Mouse (Mus musculus) ES-E14 (cell line): Measurements from ENCODE around the gene Il4ra. TPM values are rescaled to one million over a fixed set of nuclear protein-coding genes. Genes with fewer than 3 reads are reported as not detected.

Experiments used
- DNase-seq: peaks from one replicate; pipeline ENCODE4 v3.0.0-alpha.2; 2013; ENCODE audit warnings: low read depth, low spot score
- H3K27ac ChIP-seq: 2 replicates; pipeline ENCODE4 v1.5.1; 2012; ENCODE audit warnings: low read depth, mild to moderate bottlenecking, low read length, moderate library complexity, mixed read lengths; ENCODE audit not compliant: poor library complexity, insufficient read depth, severe bottlenecking
- H3K36me3 ChIP-seq: 2 replicates; pipeline ENCODE4 v1.6.1; 2012; ENCODE audit warnings: mild to moderate bottlenecking, low read length, moderate library complexity, mixed read lengths; ENCODE audit not compliant: control insufficient read depth, poor library complexity, insufficient read depth, severe bottlenecking
- H3K4me1 ChIP-seq, 2 experiments: fragments of 150-350 bp in 1 of 2; sonication (generic) in 1 of 2; 2 replicates each; pipeline ENCODE4 v1.6.1; 2012; ENCODE audit warnings: low read length in 2 of 2, mild to moderate bottlenecking in 1 of 2, mixed read lengths in 1 of 2; ENCODE audit not compliant: control insufficient read depth in 2 of 2, insufficient read depth in 2 of 2, poor library complexity in 1 of 2
- H3K4me3 ChIP-seq, 2 experiments: fragments of 150-350 bp in 1 of 2; sonication (generic) in 1 of 2; 2 replicates each; pipeline ENCODE4 v1.5.1; 2012; ENCODE audit warnings: low read length in 2 of 2, low read depth in 1 of 2, mild to moderate bottlenecking in 1 of 2, mixed read lengths in 1 of 2; ENCODE audit not compliant: insufficient read depth in 1 of 2, poor library complexity in 1 of 2, severe bottlenecking in 1 of 2
- H3K9ac ChIP-seq: 2 replicates; pipeline ENCODE4 v1.6.1; 2012; ENCODE audit warnings: low read depth, mild to moderate bottlenecking, low read length, mixed read lengths; ENCODE audit not compliant: poor library complexity, insufficient read depth, severe bottlenecking
- H3K9me3 ChIP-seq: fragments of 150-350 bp; sonication (generic); 2 replicates; pipeline ENCODE4 v1.6.1; 2012; ENCODE audit warnings: low read depth, mild to moderate bottlenecking, low read length; ENCODE audit not compliant: control insufficient read depth, insufficient read depth
- CHD2 ChIP-seq: IDR thresholded peaks from 2 replicates; pipeline ENCODE4 v1.6.1; 2014; ENCODE audit warnings: mild to moderate bottlenecking, low read depth, low read length, inconsistent platforms
- HCFC1 ChIP-seq: IDR thresholded peaks from 2 replicates; pipeline ENCODE4 v1.6.1; 2012; ENCODE audit warnings: low read length, inconsistent platforms, borderline replicate concordance; ENCODE audit not compliant: insufficient read depth
- MAFK ChIP-seq: IDR thresholded peaks from 2 replicates; pipeline ENCODE4 v1.6.1; 2014; ENCODE audit warnings: mild to moderate bottlenecking, low read depth, low read length, inconsistent platforms; ENCODE audit not compliant: insufficient read depth
- ZC3H11A ChIP-seq: IDR thresholded peaks from 2 replicates; pipeline ENCODE4 v1.6.1; 2012; ENCODE audit warnings: low read depth, mild to moderate bottlenecking, inconsistent platforms, low read length, borderline replicate concordance
- ZNF384 ChIP-seq: IDR thresholded peaks from 2 replicates; pipeline ENCODE4 v1.6.1; 2012; ENCODE audit warnings: low read depth, low read length, inconsistent platforms
- in situ Hi-C, 2 experiments: fragments of 600-800 bp; cut with MboI; formaldehyde crosslinking; loops; one replicate each; pipeline ENCODE4 v1.15.1; 2025; ENCODE audit warnings: low sequenced_read_pairs in 2 of 2, inconsistent platforms in 1 of 2; ENCODE audit not compliant: unreplicated experiment in 2 of 2
- total RNA-seq: library from RNA; depleted of rRNA; stranded (reverse); fragments of 300-350 nt; gene quantifications from 2 replicates; pipeline ENCODE4 v1.2.3, GENCODE M21; 2012

The Il4ra gene
- total RNA-seq, 1 experiment: 3.4 TPM

GRCm38 (mm10) chr7:125605725-125606139 lies 53.8 kb downstream of the Il4ra start:
- H3K36me3 ChIP-seq: no peaks in the 10 kb centered on the region
- TF ChIP-seq ZNF384: no peak
- TF ChIP-seq HCFC1: no peak
- no peak for TF ChIP-seq CHD2
- TF ChIP-seq ZC3H11A: no peak
- no peak for TF ChIP-seq MAFK
- no peaks in the 10 kb centered on the region for H3K9me3 ChIP-seq
- no peaks in the 10 kb centered on the region for H3K4me1 ChIP-seq
- H3K4me3 ChIP-seq: no peak overlapping the region
- no peak overlapping the region for H3K27ac ChIP-seq
- no peak overlapping the region for H3K9ac ChIP-seq
- no peak for DNase-seq
- in situ Hi-C loops: no loop called here

GRCm38 (mm10) chr7:125606265-125607164 lies 54.6 kb downstream of the Il4ra start:
- DNase-seq: no peak
- Histone ChIP-seq H3K4me3 (no peak overlapping the region), H3K4me1 (no peaks in the 10 kb centered on the region), H3K27ac (no peak overlapping the region), H3K36me3 (no peaks in the 10 kb centered on the region), H3K9ac (no peak overlapping the region), H3K9me3 (no peaks in the 10 kb centered on the region)
- in situ Hi-C loops: no loop called here
- TF ChIP-seq CHD2: no peak
- no peak for TF ChIP-seq ZNF384
- TF ChIP-seq HCFC1: no peak
- TF ChIP-seq MAFK: no peak
- no peak for TF ChIP-seq ZC3H11A

DNA sequence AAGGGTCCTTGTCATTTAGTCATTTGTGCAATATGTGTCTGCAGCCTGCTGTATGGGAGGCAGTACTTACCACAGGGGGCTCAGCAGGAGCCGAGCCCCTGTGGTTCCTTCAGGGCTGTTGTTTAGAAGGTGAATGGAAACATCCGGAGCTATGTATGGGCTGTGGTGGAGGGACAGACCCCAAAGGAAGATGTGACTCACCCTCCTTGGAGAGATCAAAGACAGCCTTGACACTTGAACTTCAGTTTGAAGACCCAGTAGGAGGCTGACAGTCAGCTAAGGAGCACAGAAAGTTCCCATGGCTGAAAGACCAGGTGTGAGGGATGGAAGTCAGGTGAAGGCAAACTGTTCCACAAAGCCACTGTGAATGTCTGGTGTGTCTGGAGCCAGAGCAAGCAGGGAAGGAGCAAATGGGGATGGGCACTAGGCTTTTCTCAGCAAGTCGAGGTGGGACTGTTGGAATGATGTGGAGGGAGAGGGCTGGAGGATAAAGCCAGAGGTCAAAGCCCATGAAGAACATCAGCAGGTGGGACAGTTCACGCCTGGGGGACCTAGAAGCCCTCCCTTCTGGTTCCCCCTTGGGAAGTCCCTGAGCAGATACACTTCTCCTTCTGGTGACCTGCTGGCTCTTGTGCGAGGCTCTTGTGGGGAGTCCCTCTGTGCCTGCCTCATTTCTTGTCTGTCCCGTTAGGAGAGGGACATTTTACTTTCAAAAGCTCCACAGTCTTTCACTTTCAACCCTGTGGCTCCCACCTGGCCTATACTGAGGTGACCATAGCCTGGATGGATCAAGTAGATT lies 55.7 kb downstream of the Il4ra start:
- Histone ChIP-seq H3K9ac (no peak overlapping the region), H3K4me1 (no peaks in the 10 kb centered on the region), H3K27ac (no peak overlapping the region), H3K4me3 (no peak overlapping the region), H3K36me3 (no peaks in the 10 kb centered on the region), H3K9me3 (no peaks in the 10 kb centered on the region)
- TF ChIP-seq CHD2 (no peak), ZC3H11A (no peak), MAFK (no peak), HCFC1 (no peak), ZNF384 (no peak)
- DNase-seq: peak; percentile 9
- in situ Hi-C loops: no loop called here

DNA sequence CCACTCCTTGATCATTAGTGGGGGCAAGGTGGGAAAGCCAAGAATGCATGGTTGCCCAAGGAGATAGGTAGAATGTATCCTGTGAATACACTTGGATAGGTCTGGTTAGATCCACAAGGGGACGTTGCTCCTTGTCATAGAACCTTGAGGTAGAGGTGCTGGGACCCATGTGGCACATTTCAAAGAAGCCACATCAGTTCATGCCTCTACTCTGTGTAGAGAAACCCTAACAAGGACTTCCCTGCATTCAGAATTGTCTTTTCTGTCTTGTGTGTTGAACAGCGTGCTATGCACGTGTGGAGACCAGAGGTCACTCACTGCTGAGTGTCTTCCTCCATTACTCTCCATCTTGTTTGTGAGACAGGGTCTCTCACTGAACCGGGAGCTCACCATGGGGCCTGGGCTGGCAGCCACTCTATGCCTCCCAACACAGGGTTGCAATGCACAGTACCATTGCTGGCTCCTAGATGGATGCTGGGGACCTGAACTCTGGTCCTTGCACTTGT lies 56.3 kb downstream of the Il4ra start:
- no peak for DNase-seq

More for the DNA sequence above, 56.3 kb downstream of the Il4ra start:
- Histone ChIP-seq H3K9ac (no peak overlapping the region), H3K9me3 (no peaks in the 10 kb centered on the region), H3K36me3 (no peaks in the 10 kb centered on the region), H3K4me1 (no peaks in the 10 kb centered on the region), H3K4me3 (no peak overlapping the region), H3K27ac (no peak overlapping the region)
- TF ChIP-seq ZC3H11A (no peak), ZNF384 (no peak), HCFC1 (no peak), CHD2 (no peak), MAFK (no peak)
- in situ Hi-C loops: no loop called here
